Mouse (Mus musculus) midbrain, embryonic 14.5 days (tissue): ENCODE data around the gene Bbs4. TPM values are rescaled to one million over a fixed set of nuclear protein-coding genes. Genes with fewer than 3 reads are reported as not detected.

ENCODE experiments used
- ATAC-seq: fragments of 200-750 bp; cut with Nextera tagmentation; 2 replicates; pipeline ENCODE4 v1.8.0; 2017; ENCODE audit warnings: moderate number of reproducible peaks, moderate library complexity; ENCODE audit not compliant: low FRiP score, low TSS enrichment
- DNase-seq: peaks from one replicate; pipeline ENCODE4 v3.0.0-alpha.2; 2015
- H3K27ac ChIP-seq: fragments of 300-500 bp; sonication (generic); replicated peaks from 2 replicates; pipeline ENCODE4 v1.5.1; 2014; ENCODE audit warnings: mild to moderate bottlenecking, low read depth, low read length, moderate library complexity
- H3K27me3 ChIP-seq: fragments of 300-500 bp; sonication (generic); 2 replicates; pipeline ENCODE4 v1.6.1; 2014; ENCODE audit warnings: low read length, control low read depth, mixed read lengths; ENCODE audit not compliant: control insufficient read depth, insufficient read depth
- H3K36me3 ChIP-seq: fragments of 300-500 bp; sonication (generic); 2 replicates; pipeline ENCODE4 v1.6.1; 2014; ENCODE audit warnings: low read length, control low read depth; ENCODE audit not compliant: control insufficient read depth, insufficient read depth
- H3K4me1 ChIP-seq: fragments of 300-500 bp; sonication (generic); 2 replicates; pipeline ENCODE4 v1.6.1; 2014; ENCODE audit warnings: mild to moderate bottlenecking, antibody characterized with exemption, low read length, control low read depth; ENCODE audit not compliant: control insufficient read depth, insufficient read depth
- H3K4me2 ChIP-seq: fragments of 300-500 bp; sonication (generic); 2 replicates; pipeline ENCODE4 v1.6.1; 2014; ENCODE audit warnings: mild to moderate bottlenecking, low read length, moderate library complexity
- H3K4me3 ChIP-seq: fragments of 300-500 bp; sonication (generic); replicated peaks from 2 replicates; pipeline ENCODE4 v1.5.1; 2014; ENCODE audit warnings: low read depth, low read length
- H3K9ac ChIP-seq: fragments of 300-500 bp; sonication (generic); replicated peaks from 2 replicates; pipeline ENCODE4 v1.6.1; 2014; ENCODE audit warnings: mild to moderate bottlenecking, low read length, moderate library complexity
- H3K9me3 ChIP-seq: fragments of 300-500 bp; sonication (generic); 2 replicates; pipeline ENCODE4 v1.6.1; 2016; ENCODE audit warnings: low read length, control low read depth, mixed read lengths; ENCODE audit not compliant: control insufficient read depth
- WGBS: fragments of 180-500 bp; shearing (Covaris S2); extraction: QIAGEN DNeasy Blood & Tissue Kit; methylation state at CpG from one replicate; pipeline ENCODE4 v1.1.7; 2014; 5-methylcytosine and 5-hydroxymethylcytosine counted together
- polyA plus RNA-seq: library from polyadenylated mRNA; unstranded; fragments of >200 nt; fragmentation: Nextera tagmentation; extraction: Ambion mirVana; gene quantifications from 2 replicates; pipeline ENCODE4 v1.2.1, GENCODE M21; 2014

Bbs4 gene
- polyA plus RNA-seq, 1 experiment from 2014 or later: 53.2 TPM

- H3K9ac ChIP-seq: no peak overlapping the region
- DNase-seq: no peak
- H3K9me3 ChIP-seq: no peaks in the 10 kb centered on the region
- WGBS: 97% methylated on average over 2 of the region's 2 CpGs
- H3K27ac ChIP-seq: no peak overlapping the region
- no peak overlapping the region for H3K4me2 ChIP-seq
- ATAC-seq: no peak
- H3K27me3 ChIP-seq: no peaks in the 10 kb centered on the region
- no peaks in the 10 kb centered on the region for H3K4me1 ChIP-seq
- no peaks in the 10 kb centered on the region for H3K36me3 ChIP-seq
- H3K4me3 ChIP-seq: no peak overlapping the region
Observed at GRCm38 (mm10) chr9:59278199-59278598, 75.1 kb downstream of the Bbs4 start.

- H3K27ac ChIP-seq: no peak overlapping the region
- ATAC-seq (no peak), DNase-seq (no peak)
- 71% methylated on average over 19 of the region's 19 CpGs for WGBS
- no peak overlapping the region for H3K4me3 ChIP-seq
- no peak overlapping the region for H3K4me2 ChIP-seq
- H3K9me3 ChIP-seq: no peaks in the 10 kb centered on the region
- H3K27me3 ChIP-seq: no peaks in the 10 kb centered on the region
- no peak overlapping the region for H3K9ac ChIP-seq
- H3K36me3 ChIP-seq: no peaks in the 10 kb centered on the region
- 0 out of 2 replicates have a peak, but pooled peaks cover 6% of the 10 kb centered on the region for H3K4me1 ChIP-seq
Observed at GRCm38 (mm10) chr9:59274846-59275455, 78.4 kb downstream of the Bbs4 start.

GRCm38 (mm10) chr9:59273199-59273598, 80.1 kb downstream of the Bbs4 start:
- H3K4me1 ChIP-seq: 0 out of 2 replicates have a peak, but pooled peaks cover 6% of the 10 kb centered on the region
- H3K4me2 ChIP-seq: no peak overlapping the region
- no peaks in the 10 kb centered on the region for H3K36me3 ChIP-seq
- DNase-seq (no peak), ATAC-seq (no peak)
- H3K27ac ChIP-seq: no peak overlapping the region
- H3K9me3 ChIP-seq: no peaks in the 10 kb centered on the region
- H3K4me3 ChIP-seq: no peak overlapping the region
- no peaks in the 10 kb centered on the region for H3K27me3 ChIP-seq
- no peak overlapping the region for H3K9ac ChIP-seq

Other genes with a start within 250 kb of the Bbs4 start
- gene Adpgk, start 62.0 kb downstream of the Bbs4 start, polyA plus RNA-seq: 19.2 and 24.0 TPM in 2 replicates
- gene Arih1, start 133.1 kb upstream of the Bbs4 start, polyA plus RNA-seq: 17.0 and 19.6 TPM in 2 replicates
- gene Hexa, start 186.0 kb upstream of the Bbs4 start, polyA plus RNA-seq: 47.1 and 57.5 TPM in 2 replicates
- gene Tmem202, start 186.3 kb upstream of the Bbs4 start, polyA plus RNA-seq: 0.46 and 0.74 TPM in 2 replicates
- 35.4 and 45.8 TPM in 2 replicates for gene Celf6, start 224.4 kb upstream of the Bbs4 start, polyA plus RNA-seq